Mouse (Mus musculus): ENCODE results near the gene Mpig6b.

The Mpig6b gene

GRCm38 (mm10) chr17:35018171-35018570, 47.8 kb downstream of the Mpig6b start:
- no peak for DNase-seq (ENCODE audit: low spot score in 2 of 2)

- DNase-seq (ENCODE audit: low spot score in 2 of 2): no peak
Observed at GRCm38 (mm10) chr17:35017706-35018030, 48.3 kb downstream of the Mpig6b start.

- DNase-seq (ENCODE audit: low spot score in 2 of 2): no peak
Observed at GRCm38 (mm10) chr17:35016791-35017705, 48.9 kb downstream of the Mpig6b start.

GRCm38 (mm10) chr17:35016376-35016775, 49.6 kb downstream of the Mpig6b start, which contains the start of gene Vwa7:
Gene Vwa7, plus strand, starts transcription at chr17:35016579.
- DNase-seq (ENCODE audit: low spot score in 2 of 2): no peak

GRCm38 (mm10) chr17:35015296-35015695, 50.7 kb downstream of the Mpig6b start:
- no peak for DNase-seq (ENCODE audit: low spot score in 2 of 2)

- no peak for DNase-seq (ENCODE audit: low spot score in 2 of 2)
Observed at GRCm38 (mm10) chr17:35013221-35013620, 52.8 kb downstream of the Mpig6b start.
